Mouse (Mus musculus): ENCODE results near the gene Spats2. TPM values are rescaled to one million over a fixed set of nuclear protein-coding genes. Genes with fewer than 3 reads are reported as not detected.
A peak's percentile ranks its signal among the peaks of the same experiment; 100 is the strongest.
"Not testable (repeated sequence)": the region's sequence is repeated elsewhere in the genome, so short reads cannot be mapped to it uniquely, and the experiment has no call there.

Spats2 gene
- polyA plus RNA-seq, 1 experiment from 2014 or later: 34.9 TPM

GRCm38 (mm10) chr15:99241249-99241648, 115.5 kb downstream of the Spats2 start:
- Histone ChIP-seq H3K9ac (no peak overlapping the region), H3K4me3 (no peak overlapping the region), H3K4me2 (no peak overlapping the region), H3K36me3 (peaks cover 40% of the 10 kb centered on the region), H3K4me1 (replicated peaks) (no peaks in the 10 kb centered on the region), H3K9me3 (no peaks in the 10 kb centered on the region), H3K27me3 (no peaks in the 10 kb centered on the region), H3K27ac (replicated peaks) (no peak overlapping the region)
- WGBS: 75% methylated on average over 4 of the region's 4 CpGs
- ATAC-seq (ENCODE audit: low FRiP score, low read depth): no peak

GRCm38 (mm10) chr15:99242045-99242444, 116.3 kb downstream of the Spats2 start:
- Histone ChIP-seq H3K36me3 (peaks cover 45% of the 10 kb centered on the region), H3K27me3 (no peaks in the 10 kb centered on the region), H3K4me2 (no peak overlapping the region), H3K4me1 (replicated peaks) (no peaks in the 10 kb centered on the region), H3K4me3 (no peak overlapping the region), H3K9ac (no peak overlapping the region), H3K27ac (replicated peaks) (no peak overlapping the region), H3K9me3 (no peaks in the 10 kb centered on the region)
- ATAC-seq (ENCODE audit: low FRiP score, low read depth): peak; percentile 28; the same call in 1 of the 2 replicates
- WGBS: 88% methylated on average over 10 of the region's 10 CpGs

DNA sequence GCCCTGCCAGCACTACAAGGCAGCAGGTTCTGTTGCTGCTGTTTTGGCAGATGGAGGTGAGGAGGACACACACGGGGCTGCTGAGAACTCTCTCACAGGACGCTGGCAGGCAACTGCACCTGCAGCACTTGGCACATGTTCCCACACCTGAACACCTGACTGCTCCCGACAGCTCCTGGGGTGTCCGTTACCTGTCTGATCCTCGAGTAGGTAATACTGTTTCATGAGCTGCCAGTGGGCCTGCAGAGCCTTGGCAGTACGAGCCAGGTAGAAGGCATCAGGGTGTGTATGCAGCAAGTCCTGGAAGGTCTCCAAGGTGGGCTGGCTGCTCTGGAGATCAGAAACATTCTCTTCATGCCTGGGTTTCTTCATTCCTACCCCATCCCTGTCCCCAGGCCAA, 121.0 kb downstream of the Spats2 start:
- 95% methylated on average over 6 of the region's 6 CpGs for WGBS
- H3K27ac ChIP-seq (replicated peaks); H3K4me2 ChIP-seq; H3K4me1 ChIP-seq (replicated peaks); H3K9me3 ChIP-seq; ATAC-seq (ENCODE audit: low FRiP score, low read depth); H3K4me3 ChIP-seq; H3K9ac ChIP-seq; H3K27me3 ChIP-seq: not testable (repeated sequence)
- H3K36me3 ChIP-seq: peaks cover 56% of the 10 kb centered on the region

DNA sequence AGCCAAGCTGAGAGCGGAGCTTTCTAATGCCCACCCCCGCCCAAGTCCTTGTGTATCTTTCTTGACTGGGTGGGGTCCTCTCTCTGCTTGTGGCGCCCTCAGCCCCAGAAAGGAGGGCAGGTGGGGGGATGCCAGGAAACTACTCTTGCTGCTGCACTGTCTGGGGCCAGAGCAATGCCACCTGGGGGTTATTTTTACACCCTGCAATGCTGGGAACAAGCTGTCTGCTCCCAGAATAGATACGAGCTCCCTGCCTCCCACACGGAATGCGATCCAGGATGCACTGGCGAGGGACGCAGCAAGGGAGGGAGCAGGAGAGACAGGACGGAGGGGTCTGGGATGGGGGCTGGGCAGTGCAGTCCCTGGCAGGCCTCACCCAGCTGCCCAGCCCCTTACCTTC, 123.3 kb downstream of the Spats2 start:
- H3K4me3 ChIP-seq: no peak overlapping the region
- H3K36me3 ChIP-seq: peaks cover 38% of the 10 kb centered on the region
- no peak for ATAC-seq (ENCODE audit: low FRiP score, low read depth)
- H3K9me3 ChIP-seq: no peaks in the 10 kb centered on the region
- no peak overlapping the region for H3K4me2 ChIP-seq
- no peak overlapping the region for H3K9ac ChIP-seq
- H3K4me1 ChIP-seq (replicated peaks): peaks cover 20% of the 10 kb centered on the region
- H3K27ac ChIP-seq (replicated peaks): no peak overlapping the region
- no peaks in the 10 kb centered on the region for H3K27me3 ChIP-seq
- 88% methylated on average over 9 of the region's 9 CpGs for WGBS

DNA sequence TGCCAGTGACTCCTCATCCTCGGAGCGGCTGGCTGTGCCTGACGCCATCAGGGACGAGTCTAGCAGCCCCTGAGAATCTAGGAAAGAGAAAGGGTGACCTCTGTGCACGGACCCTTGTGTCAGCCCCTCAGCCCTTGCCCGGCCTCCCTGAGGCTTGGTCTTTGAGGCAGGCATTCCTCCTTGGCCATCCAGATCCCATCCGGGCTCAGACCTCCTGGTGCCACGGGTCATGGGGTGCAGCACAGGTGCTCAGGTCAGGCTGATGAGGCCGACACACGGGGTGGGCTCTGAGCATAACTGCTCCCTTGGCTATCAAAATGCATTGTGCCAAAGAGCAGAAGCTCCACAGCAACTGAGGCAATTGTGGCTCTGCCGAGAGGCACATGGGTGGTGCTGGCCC, 124.2 kb downstream of the Spats2 start:
- no peak overlapping the region for H3K4me3 ChIP-seq
- no peak for ATAC-seq (ENCODE audit: low FRiP score, low read depth)
- no peak overlapping the region for H3K4me2 ChIP-seq
- no peaks in the 10 kb centered on the region for H3K27me3 ChIP-seq
- no peak overlapping the region for H3K9ac ChIP-seq
- H3K27ac ChIP-seq (replicated peaks): no peak overlapping the region
- 94% methylated on average over 11 of the region's 11 CpGs for WGBS
- peaks cover 30% of the 10 kb centered on the region for H3K36me3 ChIP-seq
- H3K9me3 ChIP-seq: no peaks in the 10 kb centered on the region
- H3K4me1 ChIP-seq (replicated peaks): peaks cover 20% of the 10 kb centered on the region

DNA sequence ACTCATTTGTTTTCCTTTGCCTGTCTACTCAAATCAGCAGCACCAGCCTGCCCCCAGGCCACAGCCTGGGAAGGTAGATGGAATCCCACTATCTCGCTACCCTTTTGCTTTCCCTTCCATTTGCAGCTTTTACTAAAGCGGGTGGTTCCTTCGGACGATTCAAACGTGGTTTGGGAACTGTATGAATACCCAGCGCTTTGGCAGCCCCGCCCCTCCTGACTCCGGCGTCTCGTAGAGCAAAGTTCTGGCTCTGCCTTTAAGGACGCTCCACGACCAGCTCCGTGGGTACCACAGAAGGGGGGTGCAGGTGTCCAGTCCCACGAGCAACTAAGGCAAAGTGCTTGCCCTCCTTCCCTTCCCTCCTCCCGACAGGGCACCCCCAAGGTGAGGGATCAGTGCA, 125.4 kb downstream of the Spats2 start:
- 1% methylated on average over 14 of the region's 15 CpGs for WGBS
- Histone ChIP-seq H3K9ac (peak overlapping the region; percentile 59), H3K4me3 (peak overlapping the region; percentile 53), H3K36me3 (peaks cover 21% of the 10 kb centered on the region), H3K27ac (replicated peaks) (peak overlapping the region; percentile 75), H3K4me2 (peak overlapping the region; percentile 91), H3K4me1 (replicated peaks) (peaks cover 20% of the 10 kb centered on the region)
- H3K9me3 ChIP-seq; ATAC-seq (ENCODE audit: low FRiP score, low read depth); H3K27me3 ChIP-seq: not testable (repeated sequence)

DNA sequence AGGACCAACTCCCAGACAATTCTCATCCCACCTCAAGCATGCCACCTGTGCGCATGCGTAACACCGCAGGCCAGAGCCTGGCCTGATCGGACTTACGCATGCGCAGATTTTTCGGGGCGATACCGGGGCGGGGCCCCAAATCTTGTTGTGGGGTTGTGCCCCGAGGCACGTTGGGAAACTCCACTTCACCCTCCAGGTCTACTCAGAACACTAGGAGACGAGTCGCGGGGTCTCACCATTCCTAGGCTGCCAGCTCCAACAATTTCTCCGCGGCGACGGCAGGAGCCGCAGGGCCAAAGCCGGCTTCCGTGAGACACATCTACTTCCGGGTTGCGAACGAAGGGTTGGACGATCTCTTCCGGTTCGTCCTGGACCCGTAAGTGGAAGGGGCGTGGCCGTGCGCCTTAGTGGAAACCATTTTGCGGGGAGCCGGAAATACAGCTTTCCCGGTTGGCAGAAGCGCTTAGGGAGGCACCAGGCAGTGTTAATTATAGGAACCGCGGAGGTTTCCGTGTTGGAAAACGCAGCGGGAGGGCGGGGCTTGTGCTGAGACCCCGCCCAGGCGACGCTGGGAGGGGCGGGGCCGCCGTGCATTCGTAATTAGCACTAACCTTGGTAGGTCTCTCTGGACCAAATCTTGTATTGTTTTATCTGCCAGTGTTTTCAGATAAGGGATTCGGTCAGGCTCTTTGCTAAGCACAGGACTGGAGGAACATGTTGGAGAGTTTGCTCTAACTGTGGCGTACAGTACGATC, 126.1 kb downstream of the Spats2 start, which contains the start of gene Mcrs1:
Gene Mcrs1 (minus strand): TSS at position 336 of the 755 bp plus-strand sequence.
- peak; percentile 94 for ATAC-seq (ENCODE audit: low FRiP score, low read depth)
- Histone ChIP-seq H3K9ac (peak within 1 kb of the TSS; percentile 59), H3K27ac (replicated peaks) (peak within 1 kb of the TSS; percentile 93), H3K4me2 (peak within 1 kb of the TSS; percentile 91), H3K27me3 (no peaks in the 10 kb centered on the region), H3K36me3 (peaks cover 16% of the 10 kb centered on the region), H3K4me1 (replicated peaks) (peaks cover 20% of the 10 kb centered on the region), H3K9me3 (no peaks in the 10 kb centered on the region), H3K4me3 (peak within 1 kb of the TSS; percentile 53)
- under 1% methylated on average over 52 of the region's 52 CpGs for WGBS

GRCm38 (mm10) chr15:99252381-99253174, 126.9 kb downstream of the Spats2 start:
- Histone ChIP-seq H3K9ac (peak overlapping the region; percentile 50), H3K27ac (replicated peaks) (peak overlapping the region; percentile 93), H3K4me1 (replicated peaks) (peaks cover 20% of the 10 kb centered on the region), H3K4me2 (peak overlapping the region; percentile 91), H3K36me3 (peaks cover 9% of the 10 kb centered on the region), H3K4me3 (peak overlapping the region; percentile 53), H3K27me3 (no peaks in the 10 kb centered on the region), H3K9me3 (no peaks in the 10 kb centered on the region)
- 4% methylated on average over 22 of the region's 22 CpGs for WGBS
- peak; percentile 59 for ATAC-seq (ENCODE audit: low FRiP score, low read depth)

- not testable (repeated sequence) for ATAC-seq (ENCODE audit: low FRiP score, low read depth); H3K9me3 ChIP-seq; H3K36me3 ChIP-seq; H3K9ac ChIP-seq; H3K27ac ChIP-seq (replicated peaks); H3K4me3 ChIP-seq; H3K27me3 ChIP-seq
- Histone ChIP-seq H3K4me2 (peak overlapping the region; percentile 91), H3K4me1 (replicated peaks) (peaks cover 20% of the 10 kb centered on the region)
- 43% methylated on average over 2 of the region's 2 CpGs for WGBS
These were observed 127.4 kb downstream of the Spats2 start for GRCm38 (mm10) chr15:99253175-99253479.

GRCm38 (mm10) chr15:99253772-99254171, 128.1 kb downstream of the Spats2 start:
- no peak overlapping the region for H3K4me3 ChIP-seq
- no peak overlapping the region for H3K4me2 ChIP-seq
- H3K36me3 ChIP-seq: no peaks in the 10 kb centered on the region
- no peak for ATAC-seq (ENCODE audit: low FRiP score, low read depth)
- H3K27me3 ChIP-seq: no peaks in the 10 kb centered on the region
- no peak overlapping the region for H3K27ac ChIP-seq (replicated peaks)
- 94% methylated on average over 6 of the region's 6 CpGs for WGBS
- H3K9ac ChIP-seq: no peak overlapping the region
- no peaks in the 10 kb centered on the region for H3K9me3 ChIP-seq
- H3K4me1 ChIP-seq (replicated peaks): peaks cover 20% of the 10 kb centered on the region

- Histone ChIP-seq H3K9me3 (no peaks in the 10 kb centered on the region), H3K4me2 (no peak overlapping the region), H3K4me3 (no peak overlapping the region), H3K36me3 (no peaks in the 10 kb centered on the region), H3K27ac (replicated peaks) (no peak overlapping the region), H3K4me1 (replicated peaks) (peaks cover 24% of the 10 kb centered on the region), H3K27me3 (no peaks in the 10 kb centered on the region), H3K9ac (no peak overlapping the region)
- 88% methylated on average over 2 of the region's 2 CpGs for WGBS
- no peak for ATAC-seq (ENCODE audit: low FRiP score, low read depth)
These were observed 128.8 kb downstream of the Spats2 start for GRCm38 (mm10) chr15:99254477-99255005.

GRCm38 (mm10) chr15:99255241-99255749, 129.6 kb downstream of the Spats2 start:
- Histone ChIP-seq H3K27me3 (no peaks in the 10 kb centered on the region), H3K9me3 (no peaks in the 10 kb centered on the region), H3K4me1 (replicated peaks) (peaks cover 22% of the 10 kb centered on the region), H3K4me2 (no peak overlapping the region), H3K9ac (no peak overlapping the region), H3K36me3 (no peaks in the 10 kb centered on the region), H3K27ac (replicated peaks) (no peak overlapping the region), H3K4me3 (no peak overlapping the region)
- WGBS: 89% methylated on average over 6 of the region's 6 CpGs
- no peak for ATAC-seq (ENCODE audit: low FRiP score, low read depth)

Measured in hindbrain, embryonic 15.5 days (tissue).